Mouse (Mus musculus) spleen, adult 2 months (tissue): Measurements from ENCODE around the gene Ift81. TPM values are rescaled to one million over a fixed set of nuclear protein-coding genes. Genes with fewer than 3 reads are reported as not detected.

ENCODE experiments used
- DNase-seq, 2 experiments: peaks; one replicate each; pipeline versions ENCODE4 v3.0.0 to v3.0.0-alpha.2; 2012 to 2021; ENCODE audit warnings: low spot score in 2 of 2, low read depth in 1 of 2
- H3K27ac ChIP-seq: fragments of 200-500 bp; 2 replicates; pipeline ENCODE4 v1.5.1; 2012; ENCODE audit warnings: low read length, inconsistent platforms; ENCODE audit not compliant: insufficient read depth
- H3K27me3 ChIP-seq: fragments of 200-500 bp; 2 replicates; pipeline ENCODE4 v1.6.1; 2012; ENCODE audit warnings: mild to moderate bottlenecking, moderate library complexity, low read length, inconsistent platforms; ENCODE audit not compliant: control insufficient read depth, insufficient read depth
- H3K36me3 ChIP-seq: fragments of 200-500 bp; 2 replicates; pipeline ENCODE4 v1.6.1; 2012; ENCODE audit warnings: mild to moderate bottlenecking, low read length, inconsistent platforms; ENCODE audit not compliant: control insufficient read depth, insufficient read depth
- H3K4me1 ChIP-seq: fragments of 200-500 bp; 2 replicates; pipeline ENCODE4 v1.6.1; 2011; ENCODE audit warnings: inconsistent platforms; ENCODE audit not compliant: control insufficient read depth, insufficient read depth, insufficient read length
- H3K4me3 ChIP-seq: fragments of 200-500 bp; 2 replicates; pipeline ENCODE4 v1.5.1; 2011; ENCODE audit warnings: mild to moderate bottlenecking, inconsistent platforms; ENCODE audit not compliant: insufficient read depth, insufficient read length; ENCODE audit errors: extremely low read depth
- CTCF ChIP-seq: fragments of 200-500 bp; IDR thresholded peaks from 2 replicates; pipeline ENCODE4 v1.5.1; 2011; ENCODE audit warnings: mild to moderate bottlenecking, inconsistent platforms; ENCODE audit not compliant: insufficient read depth, insufficient read length, insufficient replicate concordance; ENCODE audit errors: extremely low read depth
- POLR2A ChIP-seq: fragments of 200-500 bp; IDR thresholded peaks from 2 replicates; pipeline ENCODE4 v1.6.1; 2011; ENCODE audit warnings: low read depth, low read length, inconsistent platforms
- WGBS: fragments of 180-500 bp; shearing (Covaris S2); methylation state at CpG from one replicate; pipeline ENCODE4 v1.1.7; 2018; 5-methylcytosine and 5-hydroxymethylcytosine counted together
- polyA plus RNA-seq: library from polyadenylated mRNA; depleted of rRNA; stranded (reverse); fragments of >200 nt; gene quantifications from 2 replicates; pipeline ENCODE4 v1.2.3, GENCODE M21; 2012

The Ift81 gene
- polyA plus RNA-seq, 1 experiment: 0.34 TPM

GRCm38 (mm10) chr5:122538077-122538476 is 76.2 kb downstream of the Ift81 start:
- Histone ChIP-seq H3K27ac (no peak overlapping the region), H3K4me1 (no peaks in the 10 kb centered on the region), H3K27me3 (no peaks in the 10 kb centered on the region), H3K36me3 (no peaks in the 10 kb centered on the region), H3K4me3 (no peak overlapping the region)
- no peak for DNase-seq
- TF ChIP-seq CTCF (no peak), POLR2A (no peak)
- 44% methylated on average over 11 of the region's 11 CpGs for WGBS

DNA sequence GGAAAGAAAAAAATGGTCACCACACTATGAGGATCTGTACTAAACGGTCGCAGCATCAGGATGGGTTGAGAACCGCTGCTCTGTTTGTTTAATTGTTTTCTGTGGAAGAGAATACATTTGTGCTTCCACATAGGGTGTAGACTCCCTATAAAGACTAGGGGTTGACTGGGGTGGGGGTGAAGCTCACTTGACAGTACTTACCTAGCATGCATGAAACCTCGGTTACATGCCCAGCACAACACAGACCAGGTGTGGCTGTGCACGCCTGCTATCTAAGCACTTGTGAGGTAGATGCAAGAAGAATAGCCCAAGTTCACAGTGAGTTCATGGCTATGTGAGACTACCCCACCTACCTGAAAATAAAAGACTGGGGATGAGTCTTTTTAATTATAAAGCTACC is 76.7 kb downstream of the Ift81 start:
- H3K36me3 ChIP-seq: no peaks in the 10 kb centered on the region
- H3K27me3 ChIP-seq: no peaks in the 10 kb centered on the region
- no peak for DNase-seq
- no peak overlapping the region for H3K4me3 ChIP-seq
- WGBS: 93% methylated on average over 5 of the region's 5 CpGs
- H3K27ac ChIP-seq: no peak overlapping the region
- TF ChIP-seq CTCF (no peak), POLR2A (no peak)
- no peaks in the 10 kb centered on the region for H3K4me1 ChIP-seq

DNA sequence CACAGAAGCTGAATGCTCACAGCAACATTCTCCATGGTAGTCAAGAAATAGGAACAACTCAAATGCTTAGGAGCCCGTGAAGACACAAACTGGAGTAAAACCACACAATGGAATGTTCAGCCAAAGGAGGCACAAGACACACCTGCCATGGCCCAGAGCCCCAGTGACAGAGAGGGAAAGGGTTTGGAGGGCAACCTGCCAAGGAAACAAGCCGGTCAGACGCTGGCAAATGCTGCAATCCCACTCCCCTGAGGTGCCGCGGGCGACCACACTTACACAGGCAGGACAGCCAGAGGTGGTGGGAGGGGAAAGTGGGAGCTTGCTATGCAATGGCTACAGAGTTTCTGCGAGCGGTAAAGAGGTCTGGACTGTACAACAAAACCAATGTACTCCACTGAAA is 80.4 kb downstream of the Ift81 start:
- Histone ChIP-seq H3K36me3 (no peaks in the 10 kb centered on the region), H3K4me3 (no peak overlapping the region), H3K27ac (no peak overlapping the region), H3K4me1 (no peaks in the 10 kb centered on the region), H3K27me3 (no peaks in the 10 kb centered on the region)
- TF ChIP-seq POLR2A (no peak), CTCF (no peak)
- WGBS: 87% methylated on average over 8 of the region's 8 CpGs
- DNase-seq: no peak

DNA sequence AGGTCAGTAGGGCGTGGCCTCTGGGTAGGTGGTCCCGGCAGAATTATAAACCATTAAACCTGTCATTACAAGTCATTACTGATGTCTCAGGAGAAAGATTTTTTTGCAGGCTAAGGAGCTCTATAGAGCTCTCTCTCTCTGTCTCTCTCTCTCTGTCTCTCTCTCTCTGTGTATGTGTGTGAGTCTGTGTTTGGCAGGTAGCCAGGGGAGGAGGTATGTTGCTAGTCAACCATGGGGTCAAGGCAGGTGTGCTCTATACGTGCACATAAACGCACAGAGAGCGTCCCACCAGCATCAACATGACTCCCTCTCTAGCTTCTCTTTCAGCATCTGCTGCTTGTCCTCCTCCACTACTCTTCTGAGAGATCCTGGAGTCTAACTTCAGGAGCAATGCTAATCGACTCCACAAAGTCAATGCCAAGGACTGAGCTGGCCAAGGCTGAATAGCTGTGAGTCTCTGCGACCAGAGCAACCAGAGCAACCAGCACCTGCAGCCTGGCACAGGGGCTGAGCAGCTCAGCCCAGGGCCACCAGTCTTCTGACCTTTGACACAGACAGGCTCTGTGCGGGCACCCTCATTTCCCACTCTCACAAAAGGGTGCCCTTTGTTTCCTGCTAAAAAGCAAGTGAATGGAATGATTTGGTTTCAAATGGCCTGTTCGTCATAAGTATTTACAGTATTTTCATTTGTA is 84.3 kb downstream of the Ift81 start:
- no peak for DNase-seq
- no peaks in the 10 kb centered on the region for H3K36me3 ChIP-seq
- H3K27me3 ChIP-seq: no peaks in the 10 kb centered on the region
- WGBS: 84% methylated on average over 9 of the region's 9 CpGs
- H3K4me1 ChIP-seq: no peaks in the 10 kb centered on the region
- TF ChIP-seq POLR2A: no peak
- TF ChIP-seq CTCF: no peak
- H3K4me3 ChIP-seq: no peak overlapping the region
- no peak overlapping the region for H3K27ac ChIP-seq

GRCm38 (mm10) chr5:122529316-122529715 is 85.0 kb downstream of the Ift81 start:
- Histone ChIP-seq H3K4me3 (no peak overlapping the region), H3K36me3 (no peaks in the 10 kb centered on the region), H3K27me3 (no peaks in the 10 kb centered on the region), H3K27ac (no peak overlapping the region), H3K4me1 (no peaks in the 10 kb centered on the region)
- 78% methylated on average over 3 of the region's 3 CpGs for WGBS
- TF ChIP-seq CTCF (no peak), POLR2A (no peak)
- no peak for DNase-seq

GRCm38 (mm10) chr5:122528591-122528990 is 85.7 kb downstream of the Ift81 start:
- Histone ChIP-seq H3K4me1 (no peaks in the 10 kb centered on the region), H3K27me3 (no peaks in the 10 kb centered on the region), H3K27ac (no peak overlapping the region), H3K4me3 (no peak overlapping the region), H3K36me3 (no peaks in the 10 kb centered on the region)
- TF ChIP-seq POLR2A: no peak
- TF ChIP-seq CTCF: no peak
- 88% methylated on average over 3 of the region's 3 CpGs for WGBS
- no peak for DNase-seq

DNA sequence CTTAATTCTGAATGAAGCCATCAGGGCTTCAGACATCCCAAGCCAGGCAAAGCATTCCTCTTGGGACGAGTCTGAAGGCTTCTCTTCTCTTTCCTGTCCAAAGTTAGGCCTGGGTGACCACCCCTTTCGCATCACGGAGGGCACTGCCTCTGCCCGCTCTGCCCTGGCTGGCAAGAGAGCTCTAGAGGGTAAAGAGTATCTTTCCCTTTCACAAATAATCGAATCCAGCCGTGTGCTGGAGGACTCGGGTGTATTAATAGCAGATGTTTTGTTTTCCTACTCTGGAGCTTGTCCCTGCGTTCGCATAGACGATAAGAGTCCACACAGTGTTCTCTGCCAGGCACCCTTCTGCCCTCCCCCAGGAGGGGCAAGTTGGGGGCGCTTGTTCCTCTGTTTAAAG is 86.6 kb downstream of the Ift81 start:
- 81% methylated on average over 11 of the region's 11 CpGs for WGBS
- H3K4me3 ChIP-seq: no peak overlapping the region
- TF ChIP-seq POLR2A (no peak), CTCF (no peak)
- no peaks in the 10 kb centered on the region for H3K27me3 ChIP-seq
- H3K4me1 ChIP-seq: no peaks in the 10 kb centered on the region
- no peak for DNase-seq
- H3K27ac ChIP-seq: no peak overlapping the region
- no peaks in the 10 kb centered on the region for H3K36me3 ChIP-seq
